Comparison of ENCODE assay signal across 12 mouse cellular contexts in genomic region chr9:115038215-115038614, GRCm38 (mm10). TPM values are rescaled to one million over a fixed set of nuclear protein-coding genes. Genes with fewer than 3 reads are reported as not detected.
DNase-seq lines count a peak whose midpoint lies in the region; ATAC-seq lines count a peak whose summit lies in the region.
"Had no signal": no experiment of that assay in that cellular context is flagged by ENCODE, and none has a peak within 500 bp of the region (broad histone marks: within the 10 kb centered on the region; RNA-seq: fewer than 3 reads in every experiment).

No protein-coding gene starts in this region.

- WGBS in forebrain, embryonic 12.5 days: 4% methylated on average over 14 of the region's 14 CpGs
- WGBS in midbrain, embryonic 13.5 days: 10% methylated on average over 14 of the region's 14 CpGs

- no peak overlapping the region for H3K9ac ChIP-seq in forebrain, embryonic 12.5 days
- H3K9ac ChIP-seq in midbrain, embryonic 13.5 days (replicated peaks): no peak overlapping the region
- H3K9ac ChIP-seq: heart, embryonic 13.5 days had no signal

- peak; percentile 81 for ATAC-seq in forebrain, embryonic 12.5 days (ENCODE audit: low FRiP score)
- ATAC-seq in midbrain, embryonic 13.5 days: peak; percentile 83

- H3K4me1 ChIP-seq in forebrain, embryonic 12.5 days: peaks cover 25% of the 10 kb centered on the region
- peaks cover 18% of the 10 kb centered on the region for H3K4me1 ChIP-seq in midbrain, embryonic 13.5 days (replicated peaks)

- peak; percentile 34 for DNase-seq in kidney, postnatal 14 days
- no peak for DNase-seq in kidney, adult 18-20 months
- peak; percentile 9 for DNase-seq in NIH3T3 (ENCODE audit: low read depth)
- no peak for DNase-seq in cerebellum, adult 18-20 months
- no peak for DNase-seq in frontal cortex, postnatal 10 days (ENCODE audit: low spot score in 2 of 2)
- DNase-seq in right cerebral cortex, postnatal 36 days (ENCODE audit: low spot score in 2 of 2): no peak
- DNase-seq: adrenal gland, postnatal 10 days; cerebellum, adult 8-10 months; thymus, postnatal 4 days had no signal

- H3K27ac ChIP-seq in forebrain, embryonic 12.5 days: peak overlapping the region; percentile 81
- H3K27ac ChIP-seq in midbrain, embryonic 13.5 days: peak overlapping the region; percentile 11; the same call in 1 of the 2 replicates
- H3K27ac ChIP-seq: heart, embryonic 13.5 days had no signal

- H3K9me3 ChIP-seq in forebrain, embryonic 12.5 days: no peaks in the 10 kb centered on the region
- no peaks in the 10 kb centered on the region for H3K9me3 ChIP-seq in midbrain, embryonic 13.5 days
- H3K9me3 ChIP-seq: heart, embryonic 13.5 days had no signal

- H3K27me3 ChIP-seq in forebrain, embryonic 12.5 days: peaks cover 43% of the 10 kb centered on the region
- H3K27me3 ChIP-seq in midbrain, embryonic 13.5 days: peaks cover 20% of the 10 kb centered on the region; the same call in 1 of the 2 replicates
- H3K27me3 ChIP-seq: heart, embryonic 13.5 days had no signal

- H3K4me3 ChIP-seq in forebrain, embryonic 12.5 days (replicated peaks): no peak overlapping the region
- no peak overlapping the region for H3K4me3 ChIP-seq in midbrain, embryonic 13.5 days (replicated peaks)
- H3K4me3 ChIP-seq: heart, embryonic 13.5 days had no signal

- H3K4me2 ChIP-seq in forebrain, embryonic 12.5 days: peak overlapping the region; percentile 22; the same call in 1 of the 2 replicates
- H3K4me2 ChIP-seq in midbrain, embryonic 13.5 days (replicated peaks): peak overlapping the region; percentile 25
- H3K4me2 ChIP-seq: heart, embryonic 13.5 days had no signal

- H3K36me3 ChIP-seq in forebrain, embryonic 12.5 days (replicated peaks): no peaks in the 10 kb centered on the region
- no peaks in the 10 kb centered on the region for H3K36me3 ChIP-seq in midbrain, embryonic 13.5 days
- H3K36me3 ChIP-seq: heart, embryonic 13.5 days had no signal

RNA-seq across cellular contexts. Expression of gene Rps27rt, which starts 55.7 kb away (rescaled TPM):
- 292 and 346 TPM in 2 replicates for polyA plus RNA-seq in forebrain, embryonic 12.5 days (2016; fragmentation: Nextera tagmentation; extraction: Ambion mirVana)
- polyA plus RNA-seq in midbrain, embryonic 13.5 days (2015; fragmentation: Nextera tagmentation; extraction: Ambion mirVana): 257 and 322 TPM in 2 replicates

RNA-seq across cellular contexts. Expression of gene Osbpl10, which starts 59.8 kb away (rescaled TPM):
- polyA plus RNA-seq in forebrain, embryonic 12.5 days (2016; fragmentation: Nextera tagmentation; extraction: Ambion mirVana): 1.6 TPM in 2 replicates
- polyA plus RNA-seq in midbrain, embryonic 13.5 days (2015; fragmentation: Nextera tagmentation; extraction: Ambion mirVana): 1.6 and 1.9 TPM in 2 replicates

Comparison
In these comparisons a context has a peak if more than half of its experiments do, and no peak if none do; other contexts are left out.
1. DNase-seq: peak in kidney, postnatal 14 days (single experiment) and NIH3T3 (single experiment); none in kidney, adult 18-20 months (single experiment), cerebellum, adult 18-20 months (0 of 2), frontal cortex, postnatal 10 days (0 of 2) and right cerebral cortex, postnatal 36 days (0 of 2).